Mouse (Mus musculus): Measurements from ENCODE around the gene Gm8693. TPM values are rescaled to one million over a fixed set of nuclear protein-coding genes. Genes with fewer than 3 reads are reported as not detected.
"Not testable (repeated sequence)": the region's sequence is repeated elsewhere in the genome, so short reads cannot be mapped to it uniquely, and the experiment has no call there.

The Gm8693 gene
- not detected in 2 replicates for polyA plus RNA-seq (2014; fragmentation: Nextera tagmentation; extraction: Ambion mirVana)

GRCm38 (mm10) chr7:22692217-22692616, at the start of gene Gm8693:
Gene Gm8693 (minus strand): TSS chr7:22692317.
- not testable (repeated sequence) for H3K9ac ChIP-seq (ENCODE audit: low read depth, low read length); H3K4me1 ChIP-seq (ENCODE audit: control insufficient read depth, insufficient read depth, low read length); H3K27me3 ChIP-seq (ENCODE audit: control insufficient read depth, insufficient read depth, low read length); H3K4me3 ChIP-seq (ENCODE audit: low read length); H3K9me3 ChIP-seq (ENCODE audit: control insufficient read depth, low read length); ATAC-seq (ENCODE audit: low FRiP score, low TSS enrichment); H3K27ac ChIP-seq (ENCODE audit: low read depth, low read length); H3K36me3 ChIP-seq (ENCODE audit: control insufficient read depth, insufficient read depth, low read length); H3K4me2 ChIP-seq (replicated peaks; ENCODE audit: low read depth, low read length)
- no CpG with 5 or more reads among the region's 2 CpGs for WGBS

- not testable (repeated sequence) for ATAC-seq (ENCODE audit: low FRiP score, low TSS enrichment); H3K4me1 ChIP-seq (ENCODE audit: control insufficient read depth, insufficient read depth, low read length)
- WGBS = no CpG with 5 or more reads among the region's 1 CpGs
Observed at GRCm38 (mm10) chr7:22719610-22720009, 27.5 kb upstream of the Gm8693 start, which contains the start of gene Gm4567. Gene Gm4567 (minus strand): TSS chr7:22719710.

DNA sequence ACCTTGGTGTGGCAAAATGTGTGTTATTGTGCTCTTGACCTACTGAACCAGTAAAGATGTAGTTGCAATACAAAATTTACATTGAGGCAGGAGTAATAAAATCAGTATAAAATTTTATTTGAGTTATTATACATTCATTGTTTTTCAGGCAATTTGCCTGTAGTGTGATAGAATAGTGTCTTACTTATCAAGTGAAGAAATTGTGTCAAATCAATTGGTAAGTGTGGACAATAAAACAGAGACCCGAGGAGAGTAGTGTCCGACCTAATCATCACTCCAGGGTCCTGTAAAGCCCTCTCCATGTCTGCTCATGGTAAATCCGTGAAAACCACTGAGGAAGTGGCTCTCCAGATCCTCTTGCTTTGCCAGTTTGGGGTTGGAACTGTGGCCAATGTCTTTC, 34.4 kb downstream of the Gm8693 start, which contains the start of gene Vmn1r155:
TSS of gene Vmn1r155 (plus strand) at position 301 of the 400 bp plus-strand sequence.
- H3K27me3 ChIP-seq (ENCODE audit: control insufficient read depth, insufficient read depth, low read length); H3K9ac ChIP-seq (ENCODE audit: low read depth, low read length); H3K9me3 ChIP-seq (ENCODE audit: control insufficient read depth, low read length); H3K4me3 ChIP-seq (ENCODE audit: low read length); H3K4me2 ChIP-seq (replicated peaks; ENCODE audit: low read depth, low read length); ATAC-seq (ENCODE audit: low FRiP score, low TSS enrichment); H3K27ac ChIP-seq (ENCODE audit: low read depth, low read length); H3K36me3 ChIP-seq (ENCODE audit: control insufficient read depth, insufficient read depth, low read length); H3K4me1 ChIP-seq (ENCODE audit: control insufficient read depth, insufficient read depth, low read length): not testable (repeated sequence)
- WGBS = no CpG with 5 or more reads among the region's 3 CpGs

More at GRCm38 (mm10) chr7:22719610-22720009, 27.5 kb upstream of the Gm8693 start, which contains the start of gene Gm4567:
- H3K36me3 ChIP-seq (ENCODE audit: control insufficient read depth, insufficient read depth, low read length); H3K9me3 ChIP-seq (ENCODE audit: control insufficient read depth, low read length); H3K4me3 ChIP-seq (ENCODE audit: low read length); H3K4me2 ChIP-seq (replicated peaks; ENCODE audit: low read depth, low read length); H3K27ac ChIP-seq (ENCODE audit: low read depth, low read length); H3K27me3 ChIP-seq (ENCODE audit: control insufficient read depth, insufficient read depth, low read length); H3K9ac ChIP-seq (ENCODE audit: low read depth, low read length): not testable (repeated sequence)

Other genes starting within 250 kb of the Gm8693 start
- gene Gm10665, start 228.2 kb downstream of the Gm8693 start, polyA plus RNA-seq (2014; fragmentation: Nextera tagmentation; extraction: Ambion mirVana) = not detected in 2 replicates
- gene Vmn1r151, start 192.6 kb downstream of the Gm8693 start, polyA plus RNA-seq (2014; fragmentation: Nextera tagmentation; extraction: Ambion mirVana) = not detected in 2 replicates
- gene Vmn1r152, start 169.3 kb downstream of the Gm8693 start, polyA plus RNA-seq (2014; fragmentation: Nextera tagmentation; extraction: Ambion mirVana) = not detected in 2 replicates
- gene Gm8677, start 157.4 kb downstream of the Gm8693 start, polyA plus RNA-seq (2014; fragmentation: Nextera tagmentation; extraction: Ambion mirVana) = not detected in 2 replicates
- not detected in 2 replicates for gene Gm4201, start 127.0 kb downstream of the Gm8693 start, polyA plus RNA-seq (2014; fragmentation: Nextera tagmentation; extraction: Ambion mirVana)
- gene Gm4565, start 104.2 kb downstream of the Gm8693 start, polyA plus RNA-seq (2014; fragmentation: Nextera tagmentation; extraction: Ambion mirVana) = not detected in 2 replicates
- not detected in 2 replicates for gene Vmn1r155, start 34.3 kb downstream of the Gm8693 start, polyA plus RNA-seq (2014; fragmentation: Nextera tagmentation; extraction: Ambion mirVana)
- not detected in 2 replicates for gene Gm4567, start 27.4 kb upstream of the Gm8693 start, polyA plus RNA-seq (2014; fragmentation: Nextera tagmentation; extraction: Ambion mirVana)
- not detected in 2 replicates for gene Vmn1r157, start 69.4 kb upstream of the Gm8693 start, polyA plus RNA-seq (2014; fragmentation: Nextera tagmentation; extraction: Ambion mirVana)
- not detected in 2 replicates for gene Vmn1r158, start 98.5 kb upstream of the Gm8693 start, polyA plus RNA-seq (2014; fragmentation: Nextera tagmentation; extraction: Ambion mirVana)
- not detected in 2 replicates for gene Vmn1r159, start 151.3 kb upstream of the Gm8693 start, polyA plus RNA-seq (2014; fragmentation: Nextera tagmentation; extraction: Ambion mirVana)
- not detected in 2 replicates for gene Vmn1r160, start 178.9 kb upstream of the Gm8693 start, polyA plus RNA-seq (2014; fragmentation: Nextera tagmentation; extraction: Ambion mirVana)

All from kidney, embryonic 14.5 days (tissue).